9 mouse cellular contexts compared by ENCODE assay signal in the genomic region with DNA sequence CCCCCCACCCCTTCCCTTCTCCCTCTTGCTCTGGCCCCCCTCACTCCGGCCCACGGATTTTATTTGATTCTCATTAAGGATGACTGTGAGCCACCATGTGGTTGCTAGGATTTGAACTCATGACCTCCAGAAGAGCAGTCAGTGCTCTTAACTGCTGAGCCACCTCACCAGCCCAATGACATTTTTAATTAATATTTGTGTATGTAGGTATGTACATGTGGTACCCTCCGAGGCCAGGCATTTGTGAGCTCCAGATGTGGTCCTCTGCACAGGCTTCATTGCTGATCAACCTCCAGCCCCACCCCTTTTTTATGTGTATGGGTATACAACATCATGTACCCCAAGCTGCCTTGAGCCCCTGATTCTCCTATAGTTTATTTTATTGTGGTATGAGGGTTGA. TPM values are rescaled to one million over a fixed set of nuclear protein-coding genes. Genes with fewer than 3 reads are reported as not detected.
DNase-seq lines count a peak whose midpoint lies in the region; ATAC-seq and TF ChIP-seq lines count a peak whose summit lies in the region.
"Had no signal": no experiment of that assay in that cellular context is flagged by ENCODE, and none has a peak within 500 bp of the region (broad histone marks: within the 10 kb centered on the region; RNA-seq: fewer than 3 reads in every experiment).

No protein-coding gene starts in this region.

- no peak overlapping the region for H3K9ac ChIP-seq in heart, embryonic 16.5 days (ENCODE audit: low read length)
- H3K9ac ChIP-seq in liver, embryonic 14.5 days (replicated peaks), result peak overlapping the region; percentile 63

- no peak for TF ChIP-seq CTCF in gastrocnemius, adult 2 months (IDR thresholded peaks at IDR 0.05)
- TF ChIP-seq CTCF in E14TG2a.4 (conservative IDR thresholded peaks at IDR 0.05; ENCODE audit: low read length), result no peak
- no peak for TF ChIP-seq CTCF in liver, embryonic 14.5 days (IDR thresholded peaks at IDR 0.05; ENCODE audit: low read depth)

- no peak for DNase-seq in gastrocnemius, adult 2 months
- no peak for DNase-seq in gastrocnemius, postnatal 4 days (ENCODE audit: low spot score in 2 of 2)
- DNase-seq in liver, embryonic 14.5 days (ENCODE audit: low read depth in 3 of 3, low spot score in 3 of 3), result no peak
- DNase-seq in B cell, adult 2 months, result no peak
- no peak for DNase-seq in ovary, adult 18-20 months (ENCODE audit: low spot score)

- peaks cover 51% of the 10 kb centered on the region for H3K36me3 ChIP-seq in E14TG2a.4 (ENCODE audit: insufficient read depth, low read length)
- H3K36me3 ChIP-seq in heart, embryonic 16.5 days (ENCODE audit: control insufficient read depth, insufficient read depth), result peaks cover 12% of the 10 kb centered on the region
- H3K36me3 ChIP-seq in liver, embryonic 14.5 days (replicated peaks; ENCODE audit: control insufficient read depth, insufficient read depth, low read depth), result peaks cover 45% of the 10 kb centered on the region

- intact Hi-C loops in gastrocnemius, adult 2 months (cut with DNase I), result loop anchor here (2.0 kb wide), 1 partner anchor 21 kb away; no protein-coding TSS in a partner anchor

- H3K9me3 ChIP-seq in E14TG2a.4 (ENCODE audit: low read length), result no peaks in the 10 kb centered on the region
- no peaks in the 10 kb centered on the region for H3K9me3 ChIP-seq in heart, embryonic 16.5 days (replicated peaks; ENCODE audit: control insufficient read depth, low read length)
- no peaks in the 10 kb centered on the region for H3K9me3 ChIP-seq in liver, embryonic 14.5 days (ENCODE audit: control insufficient read depth, low read length)

- peaks cover 53% of the 10 kb centered on the region for H3K4me1 ChIP-seq in E14TG2a.4 (replicated peaks; ENCODE audit: low read depth, low read length)
- H3K4me1 ChIP-seq in heart, embryonic 16.5 days (ENCODE audit: control insufficient read depth, insufficient read depth, low read length), result peaks cover 30% of the 10 kb centered on the region
- H3K4me1 ChIP-seq in liver, embryonic 14.5 days (replicated peaks; ENCODE audit: control insufficient read depth in 2 of 2, insufficient read depth in 2 of 2, low read length in 1 of 2), result peaks cover 45 to 47% of the 10 kb centered on the region in 2 experiments

- H3K4me3 ChIP-seq in gastrocnemius, adult 2 months, result peak overlapping the region; percentile 85
- H3K4me3 ChIP-seq in E14TG2a.4 (replicated peaks; ENCODE audit: low read length), result peak overlapping the region; percentile 92
- peak overlapping the region; percentile 22; the same call in 1 of the 2 replicates for H3K4me3 ChIP-seq in heart, embryonic 16.5 days (ENCODE audit: low read length)
- H3K4me3 ChIP-seq in liver, embryonic 14.5 days (ENCODE audit: insufficient read depth in 1 of 2, low read depth in 2 of 2, low read length in 2 of 2), result peak overlapping the region; percentile 83 to 87

- H3K4me2 ChIP-seq in heart, embryonic 16.5 days (ENCODE audit: low read depth, low read length), result peak overlapping the region; percentile 49; the same call in 1 of the 2 replicates
- H3K4me2 ChIP-seq in liver, embryonic 14.5 days (ENCODE audit: low read depth), result peak overlapping the region; percentile 87

- H3K27ac ChIP-seq in gastrocnemius, adult 2 months, result peak overlapping the region; percentile 95; the same call in 1 of the 2 replicates
- no peak overlapping the region for H3K27ac ChIP-seq in heart, embryonic 16.5 days (ENCODE audit: low read length)
- H3K27ac ChIP-seq in liver, embryonic 14.5 days, result peak overlapping the region; percentile 91

- WGBS in heart, embryonic 16.5 days, result 76% methylated on average over 3 of the region's 3 CpGs
- WGBS in liver, embryonic 14.5 days (ENCODE audit: insufficient replicate concordance), result 59% methylated on average over 3 of the region's 3 CpGs

- no peaks in the 10 kb centered on the region for H3K27me3 ChIP-seq in E14TG2a.4 (ENCODE audit: insufficient read depth, low read length)
- no peaks in the 10 kb centered on the region for H3K27me3 ChIP-seq in heart, embryonic 16.5 days (ENCODE audit: control insufficient read depth, insufficient read depth, low read length)
- H3K27me3 ChIP-seq in liver, embryonic 14.5 days (ENCODE audit: control insufficient read depth, insufficient read depth, low read length), result no peaks in the 10 kb centered on the region

- TF ChIP-seq EP300 in liver, embryonic 14.5 days (IDR thresholded peaks at IDR 0.05; ENCODE audit: low read depth), result no peak

- no peak for ATAC-seq in heart, embryonic 16.5 days (replicated peaks; ENCODE audit: extremely low read depth, insufficient read depth, low FRiP score)
- no peak for ATAC-seq in liver, embryonic 14.5 days (ENCODE audit: insufficient read depth)
- no peak for ATAC-seq in inflammation-experienced regulatory T-cells, adult 6 months

RNA-seq across cellular contexts. Expression of a gene that starts 4.0 kb away (rescaled TPM):
- total RNA-seq in gastrocnemius, adult 2 months (2021), result 1 to 10 TPM; 7.9 to 8.3 TPM
- 10 to 100 TPM; 10.3 to 10.4 TPM for total RNA-seq in gastrocnemius, postnatal 4 days (2021)
- polyA plus RNA-seq in heart, embryonic 16.5 days (2015; fragmentation: Nextera tagmentation; extraction: Ambion mirVana), result 26.3 and 26.9 TPM in 2 replicates
- polyA plus RNA-seq in liver, embryonic 14.5 days (2012; rRNA removed), result 12.3 and 15.3 TPM in 2 replicates
- 25.5 and 25.6 TPM in 2 replicates for polyA plus RNA-seq in liver, embryonic 14.5 days (2014; fragmentation: Nextera tagmentation; extraction: Ambion mirVana)
- polyA plus RNA-seq in inflammation-experienced regulatory T-cells, adult 6 months (2017; shearing (Covaris generic)), result 10 to 100 TPM; 53.6 to 62.6 (median 58.1) TPM

RNA-seq across cellular contexts. Expression of a gene that starts 22.4 kb away (rescaled TPM):
- total RNA-seq in gastrocnemius, adult 2 months (2021), result 10 to 100 TPM; 52.5 to 53.2 TPM
- 10 to 100 TPM; 59.6 to 60.1 TPM for total RNA-seq in gastrocnemius, postnatal 4 days (2021)
- polyA plus RNA-seq in heart, embryonic 16.5 days (2015; fragmentation: Nextera tagmentation; extraction: Ambion mirVana), result 64.5 and 71.1 TPM in 2 replicates
- polyA plus RNA-seq in liver, embryonic 14.5 days (2012; rRNA removed), result 26.3 and 30.8 TPM in 2 replicates
- 38.6 and 41.7 TPM in 2 replicates for polyA plus RNA-seq in liver, embryonic 14.5 days (2014; fragmentation: Nextera tagmentation; extraction: Ambion mirVana)
- 10 to 100 TPM; 62.7 to 77.2 (median 72.8) TPM for polyA plus RNA-seq in inflammation-experienced regulatory T-cells, adult 6 months (2017; shearing (Covaris generic))

RNA-seq across cellular contexts. Expression of a gene that starts 29.1 kb away (rescaled TPM):
- under 1 TPM; 0.18 to 0.39 TPM for total RNA-seq in gastrocnemius, adult 2 months (2021)
- total RNA-seq in gastrocnemius, postnatal 4 days (2021), result under 1 TPM in 1 of 2 experiments, not detected in 1; 0.17 TPM
- polyA plus RNA-seq in heart, embryonic 16.5 days (2015; fragmentation: Nextera tagmentation; extraction: Ambion mirVana), result not detected in 2 replicates
- 0.02 TPM in 1 of 2 replicates, not detected in the other for polyA plus RNA-seq in liver, embryonic 14.5 days (2012; rRNA removed)
- polyA plus RNA-seq in liver, embryonic 14.5 days (2014; fragmentation: Nextera tagmentation; extraction: Ambion mirVana), result not detected in 2 replicates
- not detected for polyA plus RNA-seq in inflammation-experienced regulatory T-cells, adult 6 months (2017; shearing (Covaris generic))
- polyA plus RNA-seq: brain, embryonic 14.5 days had no signal

RNA-seq across cellular contexts. Expression of a gene that starts 32.0 kb away (rescaled TPM):
- total RNA-seq in gastrocnemius, adult 2 months (2021), result 100 to 1,000 TPM; 174 to 245 TPM
- total RNA-seq in gastrocnemius, postnatal 4 days (2021), result 100 to 1,000 TPM; 303 to 318 TPM
- polyA plus RNA-seq in heart, embryonic 16.5 days (2015; fragmentation: Nextera tagmentation; extraction: Ambion mirVana), result 630 and 742 TPM in 2 replicates
- polyA plus RNA-seq in liver, embryonic 14.5 days (2012; rRNA removed), result 74.0 and 253 TPM in 2 replicates
- 461 and 479 TPM in 2 replicates for polyA plus RNA-seq in liver, embryonic 14.5 days (2014; fragmentation: Nextera tagmentation; extraction: Ambion mirVana)
- 100 to 1,000 TPM; 576 to 769 (median 638) TPM for polyA plus RNA-seq in inflammation-experienced regulatory T-cells, adult 6 months (2017; shearing (Covaris generic))

RNA-seq across cellular contexts. Expression of a gene that starts 48.7 kb away (rescaled TPM):
- 10 to 100 TPM; 34.0 to 35.5 TPM for total RNA-seq in gastrocnemius, adult 2 months (2021)
- total RNA-seq in gastrocnemius, postnatal 4 days (2021), result 10 to 100 TPM; 51.0 to 54.4 TPM
- polyA plus RNA-seq in heart, embryonic 16.5 days (2015; fragmentation: Nextera tagmentation; extraction: Ambion mirVana), result 61.2 and 62.7 TPM in 2 replicates
- 20.1 and 22.9 TPM in 2 replicates for polyA plus RNA-seq in liver, embryonic 14.5 days (2012; rRNA removed)
- polyA plus RNA-seq in liver, embryonic 14.5 days (2014; fragmentation: Nextera tagmentation; extraction: Ambion mirVana), result 71.8 and 76.6 TPM in 2 replicates
- 10 to 100 TPM; 45.5 to 69.9 (median 60.5) TPM for polyA plus RNA-seq in inflammation-experienced regulatory T-cells, adult 6 months (2017; shearing (Covaris generic))

Comparison
In these comparisons a context has a peak if more than half of its experiments do, and no peak if none do; other contexts are left out.
1. H3K4me3 ChIP-seq: peak in every context shown above with its lines; median percentile 92 in E14TG2a.4; 85 in gastrocnemius, adult 2 months; 85 in liver, embryonic 14.5 days; 22 in heart, embryonic 16.5 days.